Mouse (Mus musculus): ENCODE measurements around the gene 2310033P09Rik. TPM values are rescaled to one million over a fixed set of nuclear protein-coding genes. Genes with fewer than 3 reads are reported as not detected.
"Not testable (repeated sequence)": the region's sequence is repeated elsewhere in the genome, so short reads cannot be mapped to it uniquely, and the experiment has no call there.

2310033P09Rik gene
- polyA plus RNA-seq, 1 experiment from 2014 or later, result 25.2 TPM

DNA sequence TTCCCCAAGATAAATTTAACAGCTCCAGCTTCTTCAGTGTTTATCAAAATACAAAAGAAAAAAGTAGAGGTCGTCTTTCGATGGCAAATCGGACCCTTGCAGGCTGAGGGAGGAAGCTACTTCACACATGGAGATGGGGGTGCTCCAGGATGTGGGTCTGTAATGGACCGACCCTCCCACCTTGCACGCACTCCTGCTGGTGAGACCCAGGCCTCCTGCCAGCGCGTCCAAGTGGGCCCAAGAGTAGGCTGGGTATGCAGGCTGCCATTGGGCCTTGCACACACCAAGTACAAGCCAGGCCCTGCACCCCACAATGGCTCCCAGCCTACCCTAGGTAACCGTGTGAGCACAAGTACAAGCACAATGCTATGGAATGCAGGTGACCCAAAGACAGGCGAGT, 3.4 kb downstream of the 2310033P09Rik start:
- ATAC-seq; H3K4me2 ChIP-seq (ENCODE audit: low read length); H3K4me3 ChIP-seq (ENCODE audit: low read depth, low read length); H3K27ac ChIP-seq (ENCODE audit: low read length); H3K27me3 ChIP-seq (ENCODE audit: control insufficient read depth, insufficient read depth, low read depth, low read length); H3K9me3 ChIP-seq (replicated peaks; ENCODE audit: control insufficient read depth, low read length, poor library complexity, severe bottlenecking); H3K9ac ChIP-seq (ENCODE audit: low read depth, low read length): not testable (repeated sequence)
- Histone ChIP-seq H3K4me1 (ENCODE audit: control insufficient read depth, insufficient read depth, low read length) (peaks cover 14% of the 10 kb centered on the region), H3K36me3 (ENCODE audit: control insufficient read depth, insufficient read depth, low read length) (peaks cover 12% of the 10 kb centered on the region; the same call in 1 of the 2 replicates)
- WGBS, result 94% methylated on average over 9 of the region's 9 CpGs

DNA sequence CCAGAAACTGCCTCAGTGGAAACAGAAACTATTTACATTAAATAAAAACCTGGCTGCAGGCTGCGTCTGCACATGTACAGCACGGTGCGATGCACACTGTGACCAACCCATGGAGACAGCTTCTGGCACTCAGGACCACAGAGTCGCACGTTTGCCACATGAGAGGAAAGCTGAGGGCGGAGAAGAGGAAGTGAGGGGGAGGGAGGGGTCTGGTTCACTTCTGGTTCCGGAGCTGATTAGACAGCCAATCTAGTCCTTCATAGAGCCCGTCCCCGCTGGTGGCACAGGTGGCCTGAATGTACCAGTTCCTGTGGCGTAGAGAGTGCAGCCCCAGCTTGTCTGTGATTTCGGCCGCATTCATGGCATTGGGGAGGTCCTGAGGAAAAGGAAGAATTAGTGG, 4.2 kb downstream of the 2310033P09Rik start:
- H3K27me3 ChIP-seq (ENCODE audit: control insufficient read depth, insufficient read depth, low read depth, low read length); ATAC-seq; H3K9me3 ChIP-seq (replicated peaks; ENCODE audit: control insufficient read depth, low read length, poor library complexity, severe bottlenecking); H3K9ac ChIP-seq (ENCODE audit: low read depth, low read length); H3K27ac ChIP-seq (ENCODE audit: low read length); H3K4me3 ChIP-seq (ENCODE audit: low read depth, low read length); H3K4me2 ChIP-seq (ENCODE audit: low read length): not testable (repeated sequence)
- Histone ChIP-seq H3K4me1 (ENCODE audit: control insufficient read depth, insufficient read depth, low read length) (peaks cover 14% of the 10 kb centered on the region), H3K36me3 (ENCODE audit: control insufficient read depth, insufficient read depth, low read length) (peaks cover 12% of the 10 kb centered on the region; the same call in 1 of the 2 replicates)
- WGBS, result 85% methylated on average over 12 of the region's 12 CpGs

DNA sequence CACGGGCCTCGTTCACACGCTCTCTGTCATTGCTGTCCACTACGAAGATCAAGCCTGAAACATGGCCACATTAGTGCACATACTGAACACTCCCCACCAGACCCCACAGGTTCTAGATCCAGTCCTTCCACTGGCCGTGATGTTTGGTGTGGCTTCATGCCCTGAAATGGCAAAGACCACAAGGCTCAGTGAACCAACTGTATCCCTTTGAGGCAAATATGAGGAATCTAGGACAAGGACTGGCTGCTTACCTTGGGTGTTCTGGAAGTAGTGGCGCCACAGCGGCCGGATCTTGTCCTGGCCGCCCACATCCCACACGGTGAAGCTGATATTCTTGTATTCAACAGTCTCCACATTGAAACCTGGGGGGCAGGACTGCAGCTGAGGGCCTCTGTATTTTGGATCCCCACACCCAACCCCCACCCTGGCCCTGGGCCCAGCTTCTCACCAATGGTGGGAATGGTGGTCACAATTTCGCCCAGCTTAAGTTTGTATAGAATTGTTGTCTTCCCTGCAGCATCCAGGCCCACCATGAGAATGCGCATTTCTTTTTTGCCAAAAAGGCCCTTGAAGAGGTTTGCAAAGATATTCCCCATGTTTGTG, 4.9 kb downstream of the 2310033P09Rik start:
- Histone ChIP-seq H3K9ac (ENCODE audit: low read depth, low read length) (no peak overlapping the region), H3K9me3 (replicated peaks; ENCODE audit: control insufficient read depth, low read length, poor library complexity, severe bottlenecking) (no peaks in the 10 kb centered on the region), H3K36me3 (ENCODE audit: control insufficient read depth, insufficient read depth, low read length) (peaks cover 12% of the 10 kb centered on the region; the same call in 1 of the 2 replicates), H3K4me1 (ENCODE audit: control insufficient read depth, insufficient read depth, low read length) (peaks cover 8% of the 10 kb centered on the region), H3K27me3 (ENCODE audit: control insufficient read depth, insufficient read depth, low read depth, low read length) (no peaks in the 10 kb centered on the region), H3K27ac (ENCODE audit: low read length) (no peak overlapping the region), H3K4me3 (ENCODE audit: low read depth, low read length) (no peak overlapping the region), H3K4me2 (ENCODE audit: low read length) (no peak overlapping the region)
- ATAC-seq, result no peak
- 93% methylated on average over 12 of the region's 12 CpGs for WGBS

DNA sequence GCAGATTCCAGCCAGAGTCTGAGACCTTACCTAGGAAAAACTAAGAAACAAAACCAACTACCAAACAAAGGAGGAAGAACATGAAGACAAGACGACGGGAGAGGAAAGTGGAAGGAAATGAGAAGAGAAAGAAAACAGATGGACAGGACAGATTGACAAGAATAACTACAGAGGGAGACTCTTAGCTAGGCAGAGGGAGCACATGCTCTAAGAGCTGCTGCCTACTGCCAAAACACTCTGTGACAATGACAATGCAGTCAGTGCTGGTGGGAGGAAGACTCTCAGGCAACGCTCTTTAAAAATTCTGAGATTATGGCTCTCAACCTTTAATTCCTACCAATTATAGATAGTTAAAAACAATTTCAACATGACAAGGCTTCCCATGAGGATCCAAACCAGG, 8.8 kb downstream of the 2310033P09Rik start:
- no peak overlapping the region for H3K9ac ChIP-seq (ENCODE audit: low read depth, low read length)
- no peaks in the 10 kb centered on the region for H3K9me3 ChIP-seq (replicated peaks; ENCODE audit: control insufficient read depth, low read length, poor library complexity, severe bottlenecking)
- 92% methylated on average over 3 of the region's 3 CpGs for WGBS
- no peak overlapping the region for H3K27ac ChIP-seq (ENCODE audit: low read length)
- H3K27me3 ChIP-seq (ENCODE audit: control insufficient read depth, insufficient read depth, low read depth, low read length), result no peaks in the 10 kb centered on the region
- peaks cover 5% of the 10 kb centered on the region; the same call in 1 of the 2 replicates for H3K36me3 ChIP-seq (ENCODE audit: control insufficient read depth, insufficient read depth, low read length)
- no peak for ATAC-seq
- peaks cover 6% of the 10 kb centered on the region; the same call in 1 of the 2 replicates for H3K4me1 ChIP-seq (ENCODE audit: control insufficient read depth, insufficient read depth, low read length)
- H3K4me3 ChIP-seq (ENCODE audit: low read depth, low read length), result no peak overlapping the region
- no peak overlapping the region for H3K4me2 ChIP-seq (ENCODE audit: low read length)

DNA sequence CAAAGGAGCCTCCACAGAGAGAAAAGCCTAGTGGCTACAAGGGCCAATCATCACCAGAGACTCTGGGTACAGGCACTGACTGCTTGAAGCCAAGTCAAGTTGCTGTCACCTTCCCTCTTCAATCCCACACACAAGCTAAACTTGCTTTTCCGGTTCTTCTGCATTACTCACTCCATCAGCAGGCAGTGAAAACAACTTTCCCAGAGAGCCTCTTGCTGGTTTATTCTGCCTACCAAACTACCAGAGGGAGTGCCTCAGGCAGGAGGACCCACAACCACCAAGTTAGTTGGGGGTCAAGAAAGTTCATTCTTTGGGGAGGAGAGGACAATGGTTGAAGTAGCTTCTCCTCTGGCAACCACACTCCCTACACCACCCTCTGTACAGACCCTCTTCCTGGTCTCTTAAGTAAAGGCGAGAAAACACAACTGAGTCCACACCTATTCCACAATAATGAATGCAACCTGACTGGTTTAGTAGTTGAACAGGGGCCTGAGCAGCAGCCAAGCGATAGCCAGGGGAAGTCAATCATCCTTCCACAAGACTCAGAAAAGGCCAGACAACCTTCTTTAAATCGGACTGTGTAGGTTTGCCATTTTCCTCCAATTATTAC, 10.4 kb downstream of the 2310033P09Rik start:
- 92% methylated on average over 4 of the region's 4 CpGs for WGBS
- no peaks in the 10 kb centered on the region for H3K27me3 ChIP-seq (ENCODE audit: control insufficient read depth, insufficient read depth, low read depth, low read length)
- no peaks in the 10 kb centered on the region for H3K9me3 ChIP-seq (replicated peaks; ENCODE audit: control insufficient read depth, low read length, poor library complexity, severe bottlenecking)
- no peak overlapping the region for H3K4me3 ChIP-seq (ENCODE audit: low read depth, low read length)
- no peak overlapping the region for H3K27ac ChIP-seq (ENCODE audit: low read length)
- H3K4me2 ChIP-seq (ENCODE audit: low read length), result no peak overlapping the region
- H3K4me1 ChIP-seq (ENCODE audit: control insufficient read depth, insufficient read depth, low read length), result peaks cover 8% of the 10 kb centered on the region; the same call in 1 of the 2 replicates
- H3K36me3 ChIP-seq (ENCODE audit: control insufficient read depth, insufficient read depth, low read length), result peaks cover 4% of the 10 kb centered on the region; the same call in 1 of the 2 replicates
- H3K9ac ChIP-seq (ENCODE audit: low read depth, low read length), result no peak overlapping the region
- ATAC-seq, result no peak

DNA sequence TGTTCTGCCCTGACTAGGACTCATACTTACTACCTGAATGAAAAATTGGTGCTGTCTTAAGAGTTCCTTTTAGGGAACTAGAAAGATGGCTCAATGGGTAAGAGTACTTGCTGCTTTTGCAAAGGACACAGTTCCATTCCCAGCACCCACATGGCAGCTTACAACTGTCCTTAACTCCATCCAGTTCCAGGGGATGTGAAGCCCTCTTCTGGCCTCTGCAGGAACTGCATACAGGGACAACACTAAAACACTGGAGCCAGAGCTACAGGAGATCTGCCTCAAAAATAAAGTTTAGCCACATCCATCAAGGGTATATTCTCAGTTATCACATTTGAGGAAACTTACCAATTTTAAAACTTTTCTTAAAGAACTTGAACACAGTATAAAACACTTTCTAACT, 10.9 kb downstream of the 2310033P09Rik start:
- Histone ChIP-seq H3K9ac (ENCODE audit: low read depth, low read length) (no peak overlapping the region), H3K36me3 (ENCODE audit: control insufficient read depth, insufficient read depth, low read length) (peaks cover 3% of the 10 kb centered on the region; the same call in 1 of the 2 replicates), H3K4me1 (ENCODE audit: control insufficient read depth, insufficient read depth, low read length) (peaks cover 8% of the 10 kb centered on the region; the same call in 1 of the 2 replicates), H3K27me3 (ENCODE audit: control insufficient read depth, insufficient read depth, low read depth, low read length) (no peaks in the 10 kb centered on the region), H3K4me2 (ENCODE audit: low read length) (no peak overlapping the region), H3K4me3 (ENCODE audit: low read depth, low read length) (no peak overlapping the region), H3K9me3 (replicated peaks; ENCODE audit: control insufficient read depth, low read length, poor library complexity, severe bottlenecking) (no peaks in the 10 kb centered on the region), H3K27ac (ENCODE audit: low read length) (no peak overlapping the region)
- ATAC-seq, result no peak

DNA sequence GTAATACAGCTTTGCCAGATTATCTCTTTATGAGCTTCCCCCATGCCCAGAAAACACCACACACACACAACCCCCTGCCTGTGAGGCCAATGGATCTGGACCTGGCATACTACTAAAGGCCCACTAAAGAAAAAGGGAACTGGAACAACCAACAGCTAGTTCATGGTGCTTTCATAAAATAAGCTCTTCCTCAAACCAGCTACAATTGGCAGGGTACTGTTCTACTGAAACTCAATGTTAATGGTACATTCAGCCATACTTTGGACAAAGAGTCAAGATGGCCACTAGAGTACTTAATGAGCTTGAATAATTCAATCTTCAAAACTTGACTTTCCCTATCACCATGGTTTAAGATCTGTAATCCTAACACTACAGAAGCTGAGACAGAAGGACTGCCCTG, 13.5 kb downstream of the 2310033P09Rik start:
- Histone ChIP-seq H3K4me2 (ENCODE audit: low read length) (no peak overlapping the region), H3K9me3 (replicated peaks; ENCODE audit: control insufficient read depth, low read length, poor library complexity, severe bottlenecking) (no peaks in the 10 kb centered on the region), H3K4me1 (ENCODE audit: control insufficient read depth, insufficient read depth, low read length) (peaks cover 30% of the 10 kb centered on the region), H3K9ac (ENCODE audit: low read depth, low read length) (no peak overlapping the region), H3K27me3 (ENCODE audit: control insufficient read depth, insufficient read depth, low read depth, low read length) (no peaks in the 10 kb centered on the region), H3K4me3 (ENCODE audit: low read depth, low read length) (no peak overlapping the region), H3K27ac (ENCODE audit: low read length) (no peak overlapping the region), H3K36me3 (ENCODE audit: control insufficient read depth, insufficient read depth, low read length) (peaks cover 3% of the 10 kb centered on the region; the same call in 1 of the 2 replicates)
- ATAC-seq, result no peak

DNA sequence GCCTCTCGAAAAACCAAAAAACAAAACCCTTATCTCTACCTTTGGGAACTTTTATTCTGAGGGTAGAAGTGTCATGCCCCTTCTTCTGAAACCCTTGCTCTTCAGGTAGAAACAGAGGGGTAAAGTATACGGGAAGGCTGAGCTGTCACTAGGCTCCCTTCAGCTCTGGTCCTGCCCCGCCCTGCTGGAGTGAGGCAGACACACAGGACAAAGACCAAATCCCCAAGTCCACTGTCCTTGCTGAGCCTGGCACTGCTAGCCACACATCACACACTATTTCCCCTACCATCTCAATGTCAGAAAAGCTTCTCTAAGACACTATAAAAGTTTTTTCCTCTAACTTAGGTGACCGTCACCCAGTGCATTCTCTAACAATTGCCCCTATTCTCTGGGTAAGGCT, 14.2 kb downstream of the 2310033P09Rik start:
- Histone ChIP-seq H3K27ac (ENCODE audit: low read length) (no peak overlapping the region), H3K9me3 (replicated peaks; ENCODE audit: control insufficient read depth, low read length, poor library complexity, severe bottlenecking) (no peaks in the 10 kb centered on the region), H3K36me3 (ENCODE audit: control insufficient read depth, insufficient read depth, low read length) (peaks cover 3% of the 10 kb centered on the region; the same call in 1 of the 2 replicates), H3K4me2 (ENCODE audit: low read length) (no peak overlapping the region), H3K4me3 (ENCODE audit: low read depth, low read length) (no peak overlapping the region), H3K9ac (ENCODE audit: low read depth, low read length) (no peak overlapping the region), H3K4me1 (ENCODE audit: control insufficient read depth, insufficient read depth, low read length) (peaks cover 36% of the 10 kb centered on the region), H3K27me3 (ENCODE audit: control insufficient read depth, insufficient read depth, low read depth, low read length) (no peaks in the 10 kb centered on the region)
- no peak for ATAC-seq
- WGBS, result 92% methylated on average over 4 of the region's 4 CpGs

DNA sequence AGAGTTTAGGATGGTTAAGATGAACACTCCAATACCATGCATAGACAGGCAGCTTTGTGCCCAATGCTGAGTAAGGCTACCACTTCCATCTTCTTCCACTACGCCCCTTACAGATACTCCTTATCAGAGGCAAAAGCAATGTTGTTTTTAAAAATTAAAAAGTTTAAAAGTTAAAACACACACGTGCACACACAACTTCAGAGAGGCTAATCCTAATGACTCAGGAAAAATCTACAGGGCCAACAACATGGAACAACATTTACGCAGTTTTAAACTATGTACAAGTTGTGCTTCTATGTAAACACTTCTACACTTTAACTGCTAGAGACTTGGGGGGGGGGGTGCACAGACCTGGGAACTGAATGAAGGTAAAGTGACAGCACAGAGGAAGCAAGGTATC, 15.9 kb downstream of the 2310033P09Rik start:
- Histone ChIP-seq H3K4me2 (ENCODE audit: low read length) (no peak overlapping the region), H3K9ac (ENCODE audit: low read depth, low read length) (no peak overlapping the region), H3K4me3 (ENCODE audit: low read depth, low read length) (no peak overlapping the region), H3K4me1 (ENCODE audit: control insufficient read depth, insufficient read depth, low read length) (peaks cover 42% of the 10 kb centered on the region), H3K27ac (ENCODE audit: low read length) (no peak overlapping the region), H3K9me3 (replicated peaks; ENCODE audit: control insufficient read depth, low read length, poor library complexity, severe bottlenecking) (no peaks in the 10 kb centered on the region), H3K27me3 (ENCODE audit: control insufficient read depth, insufficient read depth, low read depth, low read length) (no peaks in the 10 kb centered on the region), H3K36me3 (ENCODE audit: control insufficient read depth, insufficient read depth, low read length) (peaks cover 3% of the 10 kb centered on the region; the same call in 1 of the 2 replicates)
- WGBS, result 95% methylated on average over 3 of the region's 3 CpGs
- ATAC-seq, result no peak
